Mouse (Mus musculus) MEL (cell line): ENCODE data around the gene Gm17374.

ENCODE experiments used
- CHD2 ChIP-seq: IDR thresholded peaks from 2 replicates; pipeline ENCODE4 v1.6.1; 2011; ENCODE audit warnings: low read length, improper control_type of control experiment
- CTCF ChIP-seq, 3 experiments: IDR thresholded peaks in 2 of 3; conservative IDR thresholded peaks in 1 of 3; 2 replicates each; pipeline ENCODE4 v1.5.1; 2011 to 2012; ENCODE audit warnings: low read length in 3 of 3, low read depth in 2 of 3, mild to moderate bottlenecking in 2 of 3, improper control_type of control experiment in 1 of 3, inconsistent platforms in 1 of 3, mixed read lengths in 1 of 3, moderate library complexity in 1 of 3; ENCODE audit not compliant: control insufficient read depth in 1 of 3, insufficient read depth in 1 of 3, poor library complexity in 1 of 3, severe bottlenecking in 1 of 3
- POLR2A ChIP-seq, 2 experiments: IDR thresholded peaks; 2 replicates each; pipeline ENCODE4 v1.6.1; 2011 to 2012; ENCODE audit warnings: low read length in 2 of 2, mild to moderate bottlenecking in 2 of 2, control low read depth in 1 of 2, improper control_type of control experiment in 1 of 2, low read depth in 1 of 2, moderate library complexity in 1 of 2; ENCODE audit not compliant: control insufficient read depth in 1 of 2, insufficient read depth in 1 of 2, poor library complexity in 1 of 2
- ZMIZ1 ChIP-seq: IDR thresholded peaks from 2 replicates; pipeline ENCODE4 v1.6.1; 2012; ENCODE audit warnings: low read depth, mild to moderate bottlenecking, inconsistent platforms, low read length, improper control_type of control experiment, moderate library complexity

DNA sequence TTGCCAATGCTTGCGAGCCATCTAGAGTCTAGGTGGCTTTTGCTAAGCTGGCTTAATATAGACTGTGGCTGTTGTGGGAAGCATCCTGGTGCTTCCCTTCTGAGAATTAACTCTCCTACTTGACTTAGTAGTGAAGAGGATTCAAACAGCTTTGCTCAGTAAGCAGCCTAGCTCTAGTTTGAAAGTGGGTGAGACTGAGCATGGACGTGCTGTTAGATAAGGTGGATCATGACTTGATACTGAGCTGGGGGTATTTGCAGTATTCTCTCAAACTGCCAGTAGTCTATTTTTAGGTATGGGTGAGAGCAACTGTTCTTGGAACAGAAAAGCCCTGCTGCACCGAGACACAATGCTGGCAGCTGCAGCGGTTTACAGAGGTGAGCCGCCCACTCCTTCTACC is 50.7 kb downstream of the Gm17374 start:
- TF ChIP-seq ZMIZ1, result no peak
- no peak for TF ChIP-seq CTCF (IDR thresholded peaks at IDR 0.05 in 2 of 3, conservative IDR thresholded peaks at IDR 0.05 in 1 of 3; ENCODE audit: control insufficient read depth in 1 of 3, insufficient read depth in 1 of 3, low read depth in 2 of 3, low read length in 3 of 3, poor library complexity in 1 of 3, severe bottlenecking in 1 of 3)
- no peak for TF ChIP-seq CHD2
- no peak for TF ChIP-seq POLR2A (IDR thresholded peaks at IDR 0.05; ENCODE audit: control insufficient read depth in 1 of 2, insufficient read depth in 1 of 2, low read depth in 1 of 2, low read length in 2 of 2, poor library complexity in 1 of 2)
